Mouse (Mus musculus) E14TG2a.4 (cell line): ENCODE results near the gene Efnb3.

Source experiments
- H3K27me3 ChIP-seq: 2 replicates; pipeline ENCODE4 v1.6.1; 2014; ENCODE audit warnings: low read length, control low read depth; ENCODE audit not compliant: insufficient read depth
- H3K36me3 ChIP-seq: 2 replicates; pipeline ENCODE4 v1.6.1; 2014; ENCODE audit warnings: low read length, control low read depth; ENCODE audit not compliant: insufficient read depth
- H3K4me1 ChIP-seq: replicated peaks from 2 replicates; pipeline ENCODE4 v1.6.1; 2014; ENCODE audit warnings: low read depth, low read length, control low read depth
- H3K4me3 ChIP-seq: replicated peaks from 2 replicates; pipeline ENCODE4 v1.5.1; 2014; ENCODE audit warnings: mild to moderate bottlenecking, low read length
- H3K9me3 ChIP-seq: 2 replicates; pipeline ENCODE4 v1.6.1; 2014; ENCODE audit warnings: low read length, control low read depth
- CTCF ChIP-seq: conservative IDR thresholded peaks from 2 replicates; pipeline ENCODE4 v1.5.1; 2014; ENCODE audit warnings: low read length
- NANOG ChIP-seq: IDR thresholded peaks from 2 replicates; pipeline ENCODE4 v1.6.1; 2014; ENCODE audit warnings: borderline replicate concordance, low read length, mixed read lengths
- POU5F1 ChIP-seq: IDR thresholded peaks from 2 replicates; pipeline ENCODE4 v1.6.1; 2014; ENCODE audit warnings: low read length, borderline replicate concordance

Gene Efnb3

GRCm38 (mm10) chr11:69559851-69560765 is at the start of gene Efnb3:
Gene Efnb3, minus strand, starts transcription at chr11:69560205.
- H3K4me3 ChIP-seq = peak within 1 kb of the TSS; percentile 78
- H3K27me3 ChIP-seq = peaks cover 25% of the 10 kb centered on the region
- peaks cover 90% of the 10 kb centered on the region for H3K4me1 ChIP-seq
- no peaks in the 10 kb centered on the region for H3K9me3 ChIP-seq
- H3K36me3 ChIP-seq = peaks cover 25% of the 10 kb centered on the region
- no peak for TF ChIP-seq NANOG
- no peak for TF ChIP-seq CTCF
- TF ChIP-seq POU5F1 = no peak

DNA sequence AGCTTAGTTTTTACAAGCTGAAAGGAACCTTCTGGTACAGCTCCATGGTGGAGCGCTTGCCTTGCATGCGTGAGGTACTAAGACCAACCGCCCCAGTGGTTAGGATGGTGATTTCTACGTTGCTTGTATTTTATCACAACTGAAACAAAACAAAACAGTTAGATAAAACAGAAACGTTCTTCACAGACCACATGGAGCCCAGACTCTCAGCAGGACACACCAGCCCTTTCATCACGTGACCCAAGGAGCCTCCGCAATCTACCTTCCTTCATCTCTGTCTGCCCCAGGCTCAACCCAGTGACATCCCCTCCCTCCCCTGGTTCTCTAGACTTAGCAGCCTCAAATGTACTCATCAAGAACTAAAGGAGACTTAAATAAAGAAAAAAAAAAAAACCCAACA is 49.4 kb upstream of the Efnb3 start:
- no peaks in the 10 kb centered on the region for H3K9me3 ChIP-seq

DNA sequence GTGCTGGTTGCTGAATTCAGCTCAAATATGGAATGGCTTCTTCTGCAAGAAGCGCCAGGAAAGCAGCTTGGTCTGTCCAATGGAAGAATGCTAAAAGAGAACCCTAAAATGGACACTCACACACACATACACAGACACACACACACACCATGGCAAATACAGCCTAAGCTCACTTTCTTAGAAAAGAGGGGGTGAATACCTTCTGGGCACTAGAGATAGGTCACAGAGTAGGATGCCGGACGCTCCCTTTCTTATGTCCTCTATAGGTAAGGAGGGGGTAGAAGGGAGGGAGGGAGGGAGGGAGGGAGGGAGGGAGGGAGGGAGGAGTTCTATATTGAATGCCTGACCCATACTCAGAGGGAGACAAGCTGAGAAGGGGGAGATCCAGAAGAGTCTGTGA is 48.5 kb upstream of the Efnb3 start:
- Histone ChIP-seq H3K4me1 (peaks cover 56% of the 10 kb centered on the region), H3K27me3 (peaks cover 25% of the 10 kb centered on the region), H3K9me3 (no peaks in the 10 kb centered on the region), H3K36me3 (no peaks in the 10 kb centered on the region), H3K4me3 (no peak overlapping the region)
- TF ChIP-seq CTCF (no peak), NANOG (no peak), POU5F1 (no peak)

More for the DNA sequence above, 49.4 kb upstream of the Efnb3 start:
- Histone ChIP-seq H3K27me3 (peaks cover 16% of the 10 kb centered on the region), H3K4me3 (no peak overlapping the region), H3K4me1 (peaks cover 54% of the 10 kb centered on the region), H3K36me3 (no peaks in the 10 kb centered on the region)
- no peak for TF ChIP-seq CTCF
- no peak for TF ChIP-seq NANOG
- TF ChIP-seq POU5F1 = no peak

DNA sequence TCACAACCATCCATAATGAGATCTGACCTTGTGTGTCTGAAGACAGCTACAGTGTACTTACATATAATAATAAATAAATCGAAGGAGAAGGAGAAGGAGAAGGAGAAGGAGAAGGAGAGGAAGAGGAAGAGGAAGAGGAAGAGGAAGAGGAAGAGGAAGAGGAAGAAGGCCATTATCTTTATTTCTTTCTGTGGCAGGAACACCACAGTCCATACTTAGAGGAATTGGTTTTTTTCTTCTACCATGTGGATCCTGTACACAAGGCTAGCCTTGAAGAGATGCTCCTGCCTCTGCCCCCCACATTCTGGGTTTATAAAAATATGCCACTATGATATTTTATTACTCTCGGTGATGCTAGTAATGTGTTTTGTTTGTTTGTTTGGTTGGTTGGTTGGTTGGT is 46.8 kb upstream of the Efnb3 start:
- Histone ChIP-seq H3K36me3 (0 out of 2 replicates have a peak, but pooled peaks cover under 1% of the 10 kb centered on the region), H3K4me3 (no peak overlapping the region), H3K9me3 (no peaks in the 10 kb centered on the region), H3K4me1 (peaks cover 59% of the 10 kb centered on the region), H3K27me3 (peaks cover 41% of the 10 kb centered on the region)
- TF ChIP-seq CTCF (no peak), NANOG (no peak), POU5F1 (no peak)

- Histone ChIP-seq H3K9me3 (no peaks in the 10 kb centered on the region), H3K4me1 (peaks cover 63% of the 10 kb centered on the region), H3K36me3 (0 out of 2 replicates have a peak, but pooled peaks cover 4% of the 10 kb centered on the region), H3K4me3 (peak overlapping the region; percentile 52), H3K27me3 (peaks cover 41% of the 10 kb centered on the region)
- TF ChIP-seq CTCF (no peak), POU5F1 (no peak), NANOG (no peak)
Measured at GRCm38 (mm10) chr11:69606491-69606795, 46.4 kb upstream of the Efnb3 start.

DNA sequence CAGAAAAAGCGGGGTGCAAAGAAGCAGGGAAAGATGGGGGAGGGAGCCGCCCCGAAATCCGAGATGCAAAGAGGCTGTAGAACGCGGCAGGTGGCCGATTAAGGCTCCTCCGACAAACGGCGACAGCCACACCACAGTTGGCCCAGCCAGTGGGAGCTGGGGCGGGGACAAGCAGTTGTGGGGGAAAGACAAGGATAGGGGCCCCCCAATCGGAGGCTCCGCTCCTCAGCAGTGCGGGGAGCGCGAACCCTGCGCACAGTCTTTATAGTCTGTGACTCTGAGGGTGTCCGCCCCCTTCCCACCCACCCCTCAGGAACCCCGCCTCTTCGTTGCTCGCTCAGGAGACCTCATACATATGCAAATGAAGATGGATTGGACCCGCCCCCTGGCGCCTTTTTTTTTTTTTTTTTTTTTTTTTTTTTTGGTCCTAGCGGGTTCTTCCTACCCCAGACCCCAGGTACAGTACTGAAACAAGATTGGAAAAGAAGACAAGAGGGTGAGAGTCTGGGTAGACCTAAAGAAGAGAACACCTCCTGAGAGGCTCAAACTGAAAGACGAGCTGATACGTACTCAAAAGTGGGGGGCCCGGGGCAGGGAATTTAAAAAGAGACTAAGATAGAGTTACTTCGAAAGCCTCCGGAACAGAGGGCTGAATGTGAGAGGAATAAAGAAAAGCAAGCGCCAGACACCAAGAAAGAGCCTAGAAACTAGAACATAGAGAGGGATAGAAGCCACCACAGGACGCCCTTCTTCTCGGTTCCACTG is 45.9 kb upstream of the Efnb3 start, which contains the start of gene Atp1b2:
Gene Atp1b2 (minus strand): TSS at position 217 of the 765 bp plus-strand sequence.
- peaks cover 39% of the 10 kb centered on the region for H3K27me3 ChIP-seq
- 0 out of 2 replicates have a peak, but pooled peaks cover 4% of the 10 kb centered on the region for H3K36me3 ChIP-seq
- TF ChIP-seq CTCF (no peak), POU5F1 (no peak), NANOG (no peak)
- H3K9me3 ChIP-seq = no peaks in the 10 kb centered on the region
- H3K4me1 ChIP-seq = peaks cover 68% of the 10 kb centered on the region
- peak within 1 kb of the TSS; percentile 88 for H3K4me3 ChIP-seq

DNA sequence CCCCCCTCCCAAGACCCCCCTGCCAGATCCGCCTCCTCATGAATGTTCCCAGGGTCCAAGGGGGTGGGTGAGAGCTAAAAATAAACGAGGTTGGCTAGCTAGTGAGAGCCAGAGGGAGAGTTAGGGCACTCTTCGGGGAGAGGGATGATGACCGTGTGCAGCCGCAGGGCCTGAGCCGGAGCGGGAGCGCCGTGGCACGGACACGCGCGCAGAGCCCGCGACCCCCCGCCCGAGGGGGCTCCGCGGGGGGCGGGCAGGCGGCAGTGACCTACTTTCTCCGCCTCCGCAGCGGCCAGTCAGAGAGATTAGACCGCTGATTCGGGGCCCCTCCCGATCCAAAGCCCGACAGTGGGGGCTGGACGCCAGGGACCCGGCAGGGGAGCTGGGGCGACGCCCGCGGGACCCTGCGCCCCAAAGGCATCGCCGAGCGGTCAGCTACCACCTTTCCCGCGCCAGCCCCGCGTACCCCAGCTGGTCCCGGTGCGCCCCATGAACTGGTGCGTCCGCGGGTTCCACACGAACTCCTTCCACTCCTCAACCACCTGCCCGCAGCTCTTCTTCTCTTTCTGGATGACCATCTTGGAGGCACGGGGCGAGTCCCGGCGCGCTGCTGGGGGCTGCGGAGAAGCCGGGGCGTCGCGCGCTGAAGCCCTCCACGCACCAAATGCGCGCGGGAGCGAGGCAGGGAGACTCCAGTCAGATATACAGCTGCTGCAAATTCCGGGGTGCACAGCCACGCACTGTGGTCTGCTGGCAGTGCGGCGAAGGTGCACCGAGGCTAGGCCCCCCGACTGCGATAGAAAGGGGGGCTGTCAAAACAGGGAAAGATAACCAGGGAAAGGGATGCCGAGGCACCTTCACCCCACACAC is 45.0 kb upstream of the Efnb3 start:
- Histone ChIP-seq H3K9me3 (no peaks in the 10 kb centered on the region), H3K27me3 (peaks cover 38% of the 10 kb centered on the region), H3K36me3 (0 out of 2 replicates have a peak, but pooled peaks cover 4% of the 10 kb centered on the region), H3K4me1 (peaks cover 77% of the 10 kb centered on the region), H3K4me3 (peak overlapping the region; percentile 88)
- no peak for TF ChIP-seq NANOG
- TF ChIP-seq POU5F1 = no peak
- no peak for TF ChIP-seq CTCF
